Mouse (Mus musculus) embryonic facial prominence, embryonic 12.5 days (tissue): ENCODE data around the gene Arl2bp. TPM values are rescaled to one million over a fixed set of nuclear protein-coding genes. Genes with fewer than 3 reads are reported as not detected.

Source experiments
- ATAC-seq: fragments of 200-750 bp; cut with Nextera tagmentation; 2 replicates; pipeline ENCODE4 v1.8.0; 2017; ENCODE audit not compliant: insufficient number of reproducible peaks, insufficient read depth, low FRiP score, low TSS enrichment
- H3K27ac ChIP-seq: fragments of 300-500 bp; sonication (generic); 2 replicates; pipeline ENCODE4 v1.5.1; 2016; ENCODE audit warnings: mild to moderate bottlenecking
- H3K27me3 ChIP-seq: fragments of 300-500 bp; sonication (generic); 2 replicates; pipeline ENCODE4 v1.6.1; 2016; ENCODE audit warnings: mild to moderate bottlenecking, moderate library complexity
- H3K36me3 ChIP-seq: fragments of 300-500 bp; sonication (generic); 2 replicates; pipeline ENCODE4 v1.6.1; 2016; ENCODE audit warnings: mild to moderate bottlenecking
- H3K4me1 ChIP-seq: fragments of 300-500 bp; sonication (generic); 2 replicates; pipeline ENCODE4 v1.6.1; 2016
- H3K4me2 ChIP-seq: fragments of 300-500 bp; sonication (generic); replicated peaks from 2 replicates; pipeline ENCODE4 v1.6.1; 2016; ENCODE audit warnings: mild to moderate bottlenecking, moderate library complexity
- H3K4me3 ChIP-seq: fragments of 300-500 bp; sonication (generic); 2 replicates; pipeline ENCODE4 v1.5.1; 2016; ENCODE audit warnings: mild to moderate bottlenecking
- H3K9ac ChIP-seq: fragments of 300-500 bp; sonication (generic); 2 replicates; pipeline ENCODE4 v1.6.1; 2016; ENCODE audit warnings: mild to moderate bottlenecking, moderate library complexity
- H3K9me3 ChIP-seq: fragments of 300-500 bp; sonication (generic); 2 replicates; pipeline ENCODE4 v1.6.1; 2016; ENCODE audit warnings: mild to moderate bottlenecking, moderate library complexity
- WGBS: fragments of 180-500 bp; shearing (Covaris S2); methylation state at CpG from one replicate; pipeline ENCODE4 v1.1.7; 2016; 5-methylcytosine and 5-hydroxymethylcytosine counted together
- polyA plus RNA-seq: library from polyadenylated mRNA; unstranded; fragments of >200 nt; fragmentation: Nextera tagmentation; extraction: Ambion mirVana; gene quantifications from 2 replicates; pipeline ENCODE4 v1.2.1, GENCODE M21; 2016

Gene Arl2bp
- polyA plus RNA-seq, 1 experiment from 2014 or later: 168 TPM

DNA sequence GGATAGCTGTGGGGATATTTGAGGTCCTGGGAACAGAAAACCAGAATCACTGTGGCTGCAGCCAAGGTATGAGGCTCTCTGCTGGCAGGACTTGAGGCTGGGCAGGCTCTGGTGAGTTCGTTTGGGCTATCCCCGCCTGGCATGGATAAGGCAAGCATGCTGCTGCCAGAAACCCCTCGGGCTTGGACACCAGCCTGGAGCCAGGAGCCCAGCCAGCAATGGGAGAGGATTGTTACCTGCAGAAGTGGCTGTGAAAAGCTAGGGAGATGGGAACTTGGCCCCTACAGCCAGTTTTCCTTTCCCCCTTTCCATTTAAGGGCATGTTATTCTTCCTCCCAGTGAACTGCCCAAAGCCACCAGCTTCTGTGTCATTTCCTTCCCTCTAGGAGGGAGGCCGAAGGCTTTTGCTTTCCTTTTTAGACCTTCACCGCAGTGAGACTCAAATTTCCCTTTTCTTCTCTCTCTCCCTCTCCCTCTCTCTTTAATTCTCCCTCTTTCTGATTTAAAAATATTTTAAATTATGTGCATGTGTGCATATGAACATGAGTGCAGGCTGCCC is 44.8 kb downstream of the Arl2bp start:
- Histone ChIP-seq H3K9ac (no peak overlapping the region), H3K4me2 (no peak overlapping the region), H3K36me3 (no peaks in the 10 kb centered on the region), H3K27ac (0 out of 2 replicates have a peak overlapping the region, but pooled peaks have one; percentile 17), H3K27me3 (no peaks in the 10 kb centered on the region), H3K4me3 (no peak overlapping the region), H3K4me1 (peaks cover 5% of the 10 kb centered on the region; the same call in 1 of the 2 replicates), H3K9me3 (no peaks in the 10 kb centered on the region)
- 52% methylated on average over 5 of the region's 5 CpGs for WGBS
- ATAC-seq: no peak

DNA sequence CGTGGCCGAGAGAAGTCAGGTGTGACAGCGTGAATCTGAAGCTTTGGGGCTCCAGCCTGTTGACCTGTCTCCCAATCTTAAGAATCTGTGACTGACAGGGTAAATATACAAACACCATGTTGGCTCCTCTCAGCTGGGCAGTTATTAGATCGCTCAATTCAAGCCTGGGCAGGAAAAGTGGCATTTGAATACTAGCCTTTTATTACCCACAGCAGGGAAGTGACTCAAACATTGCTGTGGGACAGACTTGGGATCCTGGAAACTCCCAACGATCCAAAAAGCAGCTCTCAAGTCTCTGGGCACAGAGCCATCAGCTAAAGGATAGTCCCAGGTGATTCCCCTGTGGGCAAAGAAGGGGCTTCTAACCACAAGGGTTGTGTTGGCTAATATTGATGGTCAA is 48.2 kb downstream of the Arl2bp start:
- Histone ChIP-seq H3K36me3 (no peaks in the 10 kb centered on the region), H3K27me3 (no peaks in the 10 kb centered on the region), H3K4me3 (no peak overlapping the region), H3K4me1 (peaks cover 3% of the 10 kb centered on the region; the same call in 1 of the 2 replicates), H3K9me3 (no peaks in the 10 kb centered on the region), H3K9ac (no peak overlapping the region), H3K27ac (no peak overlapping the region), H3K4me2 (no peak overlapping the region)
- ATAC-seq: no peak
- 66% methylated on average over 5 of the region's 5 CpGs for WGBS

DNA sequence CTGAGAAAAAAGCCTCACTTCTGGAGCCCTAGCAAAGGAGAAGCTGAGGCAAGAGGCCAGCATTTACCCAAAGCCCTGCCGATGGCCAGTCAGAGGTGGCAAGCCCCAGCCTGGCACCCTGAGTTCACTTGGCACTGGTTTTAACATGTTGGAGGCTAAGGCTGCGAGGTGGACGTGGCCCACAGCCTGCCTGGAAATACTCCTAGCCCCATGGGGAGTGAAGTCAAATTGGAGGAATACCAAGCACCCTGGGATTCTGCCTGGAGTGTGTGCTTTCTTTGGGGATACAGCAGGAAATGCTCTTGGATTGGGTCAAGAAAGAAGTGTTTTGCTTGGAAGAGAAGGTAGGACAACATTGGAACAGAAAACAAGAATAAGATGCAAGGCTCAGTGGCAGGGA is 49.5 kb downstream of the Arl2bp start:
- no peak overlapping the region for H3K4me2 ChIP-seq
- H3K4me1 ChIP-seq: no peaks in the 10 kb centered on the region; the same call in 1 of the 2 replicates
- H3K27ac ChIP-seq: no peak overlapping the region
- H3K9me3 ChIP-seq: no peaks in the 10 kb centered on the region
- no peaks in the 10 kb centered on the region for H3K27me3 ChIP-seq
- WGBS: 82% methylated on average over 3 of the region's 3 CpGs
- H3K9ac ChIP-seq: no peak overlapping the region
- H3K36me3 ChIP-seq: no peaks in the 10 kb centered on the region
- ATAC-seq: no peak
- H3K4me3 ChIP-seq: no peak overlapping the region

DNA sequence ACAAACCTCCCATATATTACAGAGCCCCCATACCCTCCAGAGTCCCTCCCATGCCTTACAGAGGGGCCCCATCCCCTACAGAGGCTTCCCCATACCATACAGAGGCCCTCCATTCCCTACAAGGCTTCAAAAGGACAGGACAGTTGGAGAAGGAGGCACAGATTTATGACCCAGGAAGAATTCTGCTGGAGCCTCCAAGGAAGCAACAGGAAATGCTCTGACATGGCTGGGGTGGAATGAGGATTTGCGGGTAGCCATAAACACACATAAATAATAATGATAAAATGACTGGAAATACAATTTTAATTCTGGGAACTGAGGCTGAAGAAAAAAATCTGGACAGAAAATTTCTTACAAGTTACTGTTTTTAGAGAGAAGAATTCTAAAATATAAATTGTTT is 50.4 kb downstream of the Arl2bp start:
- no peaks in the 10 kb centered on the region for H3K27me3 ChIP-seq
- H3K4me2 ChIP-seq: no peak overlapping the region
- H3K9ac ChIP-seq: no peak overlapping the region
- WGBS: 86% methylated on average over 1 of the region's 1 CpGs
- H3K4me3 ChIP-seq: no peak overlapping the region
- no peaks in the 10 kb centered on the region for H3K9me3 ChIP-seq
- no peaks in the 10 kb centered on the region for H3K36me3 ChIP-seq
- H3K4me1 ChIP-seq: no peaks in the 10 kb centered on the region
- ATAC-seq: no peak
- H3K27ac ChIP-seq: no peak overlapping the region

Other genes with a start within 250 kb of the Arl2bp start
- gene Nlrc5, start 232.2 kb upstream of the Arl2bp start, polyA plus RNA-seq: 0.28 TPM in 1 of 2 replicates, not detected in the other
- 10.6 and 11.2 TPM in 2 replicates for gene Cpne2, start 133.6 kb upstream of the Arl2bp start, polyA plus RNA-seq
- 51.1 and 52.0 TPM in 2 replicates for gene Rspry1, start 64.7 kb upstream of the Arl2bp start, polyA plus RNA-seq
- 77.8 and 81.0 TPM in 2 replicates for gene Fam192a, start 64.6 kb upstream of the Arl2bp start, polyA plus RNA-seq
- gene Pllp, start 29.7 kb downstream of the Arl2bp start, polyA plus RNA-seq: 2.3 TPM in 2 replicates
- gene Ccl22, start 79.0 kb downstream of the Arl2bp start, polyA plus RNA-seq: not detected in 2 replicates
- gene Cx3cl1, start 105.4 kb downstream of the Arl2bp start, polyA plus RNA-seq: 4.6 and 5.3 TPM in 2 replicates
- gene Ccl17, start 143.9 kb downstream of the Arl2bp start, polyA plus RNA-seq: not detected in 2 replicates
- gene Coq9, start 171.7 kb downstream of the Arl2bp start, polyA plus RNA-seq: 61.8 and 66.3 TPM in 2 replicates
- gene Ciapin1, start 171.8 kb downstream of the Arl2bp start, polyA plus RNA-seq: 141 and 144 TPM in 2 replicates
- gene Polr2c, start 190.8 kb downstream of the Arl2bp start, polyA plus RNA-seq: 145 and 154 TPM in 2 replicates
- gene Dok4, start 209.7 kb downstream of the Arl2bp start, polyA plus RNA-seq: 23.0 and 25.1 TPM in 2 replicates